Mouse (Mus musculus) forebrain, embryonic 11.5 days (tissue): ENCODE measurements around the gene Strn4. TPM values are rescaled to one million over a fixed set of nuclear protein-coding genes. Genes with fewer than 3 reads are reported as not detected.

Experiments used
- ATAC-seq: fragments of 200-750 bp; cut with Nextera tagmentation; replicated peaks from 2 replicates; pipeline ENCODE4 v1.8.0; 2017; ENCODE audit warnings: moderate TSS enrichment; ENCODE audit not compliant: low FRiP score
- DNase-seq: peaks from one replicate; pipeline ENCODE4 v3.0.0-alpha.2; 2017; ENCODE audit warnings: low spot score
- H3K27ac ChIP-seq: fragments of 300-500 bp; sonication (generic); 2 replicates; pipeline ENCODE4 v1.5.1; 2014; ENCODE audit warnings: low read depth, low read length
- H3K27me3 ChIP-seq: fragments of 300-500 bp; sonication (generic); 2 replicates; pipeline ENCODE4 v1.6.1; 2014; ENCODE audit warnings: mild to moderate bottlenecking, low read length, mixed read lengths; ENCODE audit not compliant: control insufficient read depth, insufficient read depth
- H3K36me3 ChIP-seq: fragments of 300-500 bp; sonication (generic); 2 replicates; pipeline ENCODE4 v1.6.1; 2014; ENCODE audit warnings: mild to moderate bottlenecking, low read length, moderate library complexity, mixed read lengths; ENCODE audit not compliant: control insufficient read depth, insufficient read depth
- H3K4me1 ChIP-seq: fragments of 300-500 bp; sonication (generic); replicated peaks from 2 replicates; pipeline ENCODE4 v1.6.1; 2014; ENCODE audit warnings: low read length, mixed read lengths; ENCODE audit not compliant: control insufficient read depth, insufficient read depth
- H3K4me2 ChIP-seq: fragments of 300-500 bp; sonication (generic); 2 replicates; pipeline ENCODE4 v1.6.1; 2014; ENCODE audit warnings: low read depth, mild to moderate bottlenecking, low read length, moderate library complexity, mixed read lengths; ENCODE audit not compliant: severe bottlenecking
- H3K4me3 ChIP-seq: fragments of 300-500 bp; sonication (generic); 2 replicates; pipeline ENCODE4 v1.5.1; 2014; ENCODE audit warnings: low read depth, low read length
- H3K9ac ChIP-seq: fragments of 300-500 bp; sonication (generic); 2 replicates; pipeline ENCODE4 v1.6.1; 2014; ENCODE audit warnings: low read length
- H3K9me3 ChIP-seq: fragments of 300-500 bp; sonication (generic); 2 replicates; pipeline ENCODE4 v1.6.1; 2016; ENCODE audit warnings: low read length, mixed read lengths; ENCODE audit not compliant: control insufficient read depth
- WGBS: fragments of 180-500 bp; shearing (Covaris S2); extraction: QIAGEN DNeasy Blood & Tissue Kit; methylation state at CpG from one replicate; pipeline ENCODE4 v1.1.7; 2014; 5-methylcytosine and 5-hydroxymethylcytosine counted together
- polyA plus RNA-seq: library from polyadenylated mRNA; unstranded; fragments of >200 nt; fragmentation: Nextera tagmentation; extraction: Ambion mirVana; gene quantifications from 2 replicates; pipeline ENCODE4 v1.2.1, GENCODE M21; 2014

Strn4 gene
- polyA plus RNA-seq, 1 experiment from 2014 or later = 137 TPM

DNA sequence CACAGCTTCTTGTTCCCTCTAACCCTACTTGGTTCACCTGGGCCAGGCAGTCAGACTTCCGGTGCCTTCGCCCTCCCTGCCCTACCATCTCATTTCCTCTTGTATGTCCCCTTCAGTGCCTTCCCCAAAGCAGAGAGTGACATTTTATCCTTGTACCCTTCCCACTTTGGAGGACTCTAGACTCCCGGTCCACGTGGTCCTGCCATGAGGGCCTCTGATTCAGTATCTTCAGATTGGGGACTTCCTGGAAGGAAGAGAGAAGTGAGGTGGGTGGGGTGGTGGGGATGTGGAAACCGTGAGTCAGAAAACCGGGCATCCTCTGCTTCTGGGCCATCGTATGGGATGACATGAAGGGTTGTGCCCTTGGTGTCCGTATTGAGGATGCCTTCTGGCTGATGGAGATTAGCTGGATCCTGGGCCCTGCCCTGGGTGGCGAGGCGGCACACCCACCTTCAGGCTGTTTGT, 32.4 kb upstream of the Strn4 start:
- Histone ChIP-seq H3K27me3 (no peaks in the 10 kb centered on the region), H3K4me2 (peak overlapping the region; percentile 99), H3K36me3 (no peaks in the 10 kb centered on the region), H3K27ac (no peak overlapping the region), H3K9ac (peak overlapping the region; percentile 82), H3K9me3 (no peaks in the 10 kb centered on the region), H3K4me1 (peaks cover 17% of the 10 kb centered on the region), H3K4me3 (peak overlapping the region; percentile 71)
- no peak for DNase-seq
- ATAC-seq = no peak
- 15% methylated on average over 10 of the region's 10 CpGs for WGBS

DNA sequence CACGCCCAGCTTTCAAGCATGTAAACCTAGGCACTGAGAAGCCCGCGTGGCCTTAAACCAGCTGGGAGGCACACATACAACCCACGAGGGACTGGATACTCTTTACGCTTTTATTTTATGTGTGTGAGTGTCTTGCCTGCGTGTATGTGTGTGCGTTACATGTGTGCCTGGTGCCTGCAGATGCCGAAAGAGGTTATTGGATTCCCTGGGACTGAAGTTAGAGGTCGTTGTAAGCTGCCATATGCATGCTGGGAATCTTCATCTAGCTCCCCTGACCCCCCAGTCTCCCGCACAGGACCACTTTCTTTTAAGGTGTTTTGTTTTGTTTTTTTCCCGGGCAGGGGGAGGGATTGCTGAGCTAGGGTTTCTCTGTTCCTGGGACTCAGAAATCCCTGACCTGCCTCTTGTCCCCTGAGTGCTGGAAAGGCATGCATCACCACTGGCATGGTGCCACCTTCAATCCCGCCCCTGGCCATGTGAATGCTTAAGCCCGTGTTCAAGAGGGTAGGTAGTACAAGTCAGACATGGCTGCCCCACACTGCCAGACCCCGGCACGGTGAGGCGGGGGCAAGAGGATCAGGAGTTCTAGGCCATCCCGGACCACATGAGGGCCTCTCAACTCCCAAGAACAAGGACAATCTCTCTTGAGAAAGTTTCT, 31.8 kb upstream of the Strn4 start:
- H3K27ac ChIP-seq = no peak overlapping the region

DNA sequence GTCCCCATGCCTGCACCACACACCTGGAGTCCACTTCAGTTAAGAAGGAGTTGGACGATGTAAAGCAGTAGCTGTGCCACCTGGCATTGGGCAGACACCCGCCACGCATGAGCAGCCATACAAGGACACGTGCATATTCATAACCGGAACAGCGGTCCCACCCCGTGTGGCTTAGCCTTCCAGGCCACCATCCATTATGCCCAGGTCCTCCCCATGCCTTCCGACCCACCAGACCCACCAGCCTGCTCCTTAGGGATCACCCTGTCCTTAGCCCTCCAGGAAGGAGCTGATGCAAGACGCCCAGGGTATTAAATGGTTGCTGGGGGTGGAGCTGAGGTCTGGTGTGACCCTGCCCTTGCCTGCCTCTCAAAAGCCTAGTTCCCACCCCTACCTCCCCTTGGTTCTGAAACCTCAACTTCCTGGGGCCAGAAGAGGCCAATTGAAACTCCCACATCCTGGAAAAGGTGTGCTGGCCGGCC, 31.2 kb upstream of the Strn4 start:
- no peak overlapping the region for H3K4me3 ChIP-seq
- no peak for ATAC-seq
- no peaks in the 10 kb centered on the region for H3K9me3 ChIP-seq
- no peaks in the 10 kb centered on the region for H3K27me3 ChIP-seq
- no peak for DNase-seq
- WGBS = 82% methylated on average over 10 of the region's 10 CpGs
- peak overlapping the region; percentile 99; the same call in 1 of the 2 replicates for H3K4me2 ChIP-seq
- no peak overlapping the region for H3K9ac ChIP-seq
- H3K36me3 ChIP-seq = no peaks in the 10 kb centered on the region
- H3K27ac ChIP-seq = no peak overlapping the region
- peaks cover 17% of the 10 kb centered on the region for H3K4me1 ChIP-seq

More for the DNA sequence above, 31.8 kb upstream of the Strn4 start:
- 46% methylated on average over 17 of the region's 17 CpGs for WGBS
- DNase-seq (peak; percentile 61), ATAC-seq (no peak)
- peak overlapping the region; percentile 71 for H3K4me3 ChIP-seq
- no peaks in the 10 kb centered on the region for H3K9me3 ChIP-seq
- H3K36me3 ChIP-seq = no peaks in the 10 kb centered on the region
- H3K27me3 ChIP-seq = no peaks in the 10 kb centered on the region
- peak overlapping the region; percentile 82 for H3K9ac ChIP-seq
- H3K4me2 ChIP-seq = peak overlapping the region; percentile 99
- H3K4me1 ChIP-seq = peaks cover 17% of the 10 kb centered on the region

DNA sequence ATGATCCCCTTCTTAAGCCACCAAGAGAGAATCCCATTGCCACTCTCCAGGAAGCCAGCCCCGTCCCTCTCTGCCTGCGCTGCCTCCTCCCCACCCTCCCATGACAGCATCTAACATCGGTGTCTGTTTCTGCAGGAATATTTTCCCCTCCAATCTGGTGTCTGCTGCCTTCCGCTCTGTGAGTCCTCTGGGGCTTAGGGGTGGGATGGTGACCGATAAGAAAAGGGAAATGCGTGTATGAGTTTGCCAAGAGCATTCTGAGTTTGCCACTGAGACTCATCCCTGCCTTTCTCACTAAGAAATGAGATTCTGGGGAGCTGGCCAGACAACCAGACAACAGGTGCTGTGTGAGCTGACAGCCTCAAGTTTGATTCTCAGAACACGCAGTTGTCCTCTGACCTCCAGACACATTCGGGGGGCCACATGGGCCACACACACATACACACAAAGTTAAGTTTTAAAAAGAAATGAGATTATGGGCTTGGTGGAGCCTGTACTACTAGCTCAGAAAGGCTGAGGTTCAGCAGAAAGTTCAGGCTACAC, 30.1 kb upstream of the Strn4 start:
- no peak for ATAC-seq

DNA sequence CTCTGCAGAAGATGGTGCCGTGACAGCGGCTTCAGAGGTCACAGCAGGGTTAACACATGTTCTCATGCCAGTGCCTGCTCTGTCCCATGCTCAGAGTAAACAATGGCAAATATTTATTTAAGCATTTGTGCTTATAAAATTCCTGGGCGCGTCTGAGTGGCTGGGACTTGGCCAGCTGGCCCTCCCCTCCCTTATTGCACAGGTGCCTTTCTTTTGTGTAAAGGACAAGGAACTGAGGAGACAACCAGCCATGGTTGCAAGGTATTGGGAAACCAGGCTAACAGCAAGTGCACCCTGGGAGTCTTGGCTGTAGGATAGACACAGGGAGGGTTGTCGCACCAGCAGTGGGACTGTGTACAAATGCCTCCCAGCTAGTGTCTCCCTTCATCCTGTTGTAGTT, 23.4 kb upstream of the Strn4 start:
- ATAC-seq (no peak), DNase-seq (no peak)
- Histone ChIP-seq H3K4me1 (no peaks in the 10 kb centered on the region), H3K27ac (no peak overlapping the region), H3K9ac (no peak overlapping the region), H3K27me3 (no peaks in the 10 kb centered on the region), H3K4me2 (no peak overlapping the region), H3K36me3 (peaks cover 2% of the 10 kb centered on the region; the same call in 1 of the 2 replicates), H3K9me3 (no peaks in the 10 kb centered on the region), H3K4me3 (no peak overlapping the region)
- 90% methylated on average over 5 of the region's 5 CpGs for WGBS

More for the DNA sequence above, 30.1 kb upstream of the Strn4 start:
- Histone ChIP-seq H3K27ac (no peak overlapping the region), H3K4me3 (no peak overlapping the region), H3K9me3 (no peaks in the 10 kb centered on the region), H3K9ac (no peak overlapping the region), H3K4me2 (no peak overlapping the region), H3K4me1 (peaks cover 17% of the 10 kb centered on the region), H3K27me3 (no peaks in the 10 kb centered on the region), H3K36me3 (no peaks in the 10 kb centered on the region)
- WGBS = 93% methylated on average over 8 of the region's 8 CpGs
- no peak for DNase-seq

DNA sequence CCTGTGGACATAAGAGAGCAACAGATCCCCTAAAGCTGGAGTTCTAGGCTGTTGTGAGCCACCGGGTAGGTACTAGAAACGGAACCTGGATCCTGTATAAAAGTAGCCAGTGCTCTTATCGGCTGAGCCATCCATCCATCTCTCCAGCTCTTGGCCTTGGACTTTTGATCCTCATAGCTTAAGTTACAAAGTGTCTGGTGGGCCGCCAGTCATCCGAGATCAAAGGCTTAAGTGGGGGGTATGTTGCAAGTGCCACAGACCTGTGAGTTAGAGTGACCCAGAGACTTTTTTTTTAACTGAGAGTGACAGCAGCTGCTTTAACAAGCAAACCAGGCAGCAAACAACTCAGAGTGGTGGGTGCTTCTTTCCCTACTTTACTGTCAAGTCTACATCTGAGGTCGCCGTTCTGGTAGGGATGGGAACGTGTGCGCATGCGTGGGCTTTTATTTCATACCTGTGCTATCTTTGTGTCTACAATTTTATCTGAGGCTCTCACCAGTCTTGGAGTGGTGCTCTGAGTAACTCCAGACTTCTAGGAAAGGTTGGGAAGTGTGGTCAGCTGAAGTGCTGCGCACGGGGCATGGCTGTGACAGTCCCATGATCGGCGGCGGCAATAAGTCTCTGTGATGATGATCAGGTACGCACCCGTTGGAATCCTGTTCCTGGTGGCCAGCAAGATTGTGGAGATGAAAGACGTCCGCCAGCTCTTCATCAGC, 22.5 kb upstream of the Strn4 start:
- no peaks in the 10 kb centered on the region for H3K27me3 ChIP-seq
- no peak overlapping the region for H3K4me2 ChIP-seq
- no peak overlapping the region for H3K9ac ChIP-seq
- no peak for ATAC-seq
- H3K9me3 ChIP-seq = no peaks in the 10 kb centered on the region
- DNase-seq = no peak
- peaks cover 2% of the 10 kb centered on the region; the same call in 1 of the 2 replicates for H3K36me3 ChIP-seq
- no peaks in the 10 kb centered on the region for H3K4me1 ChIP-seq
- no peak overlapping the region for H3K4me3 ChIP-seq
- H3K27ac ChIP-seq = no peak overlapping the region
- 93% methylated on average over 19 of the region's 19 CpGs for WGBS

DNA sequence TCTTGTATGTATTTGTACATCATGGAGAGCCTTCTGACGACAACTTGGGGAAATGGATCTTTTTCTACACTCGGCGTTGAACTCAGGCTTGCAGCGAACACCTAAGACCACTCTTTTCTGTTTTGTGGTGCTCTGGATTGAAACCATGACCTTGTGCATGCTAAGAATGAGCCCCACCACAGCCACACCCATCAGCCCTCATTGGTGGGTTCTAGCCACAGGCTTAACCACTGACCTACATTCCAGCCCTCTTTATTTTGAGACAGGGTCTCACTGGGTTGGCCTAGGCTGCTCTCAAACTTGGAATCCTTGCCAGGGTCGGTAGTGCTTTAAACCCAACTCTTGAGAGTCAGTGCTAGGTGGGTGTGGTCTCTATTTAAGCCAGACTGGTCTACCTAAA, 20.8 kb upstream of the Strn4 start:
- H3K9ac ChIP-seq = no peak overlapping the region
- no peak overlapping the region for H3K27ac ChIP-seq
- H3K36me3 ChIP-seq = peaks cover 2% of the 10 kb centered on the region; the same call in 1 of the 2 replicates
- no peak overlapping the region for H3K4me3 ChIP-seq
- DNase-seq = no peak
- WGBS = 93% methylated on average over 5 of the region's 5 CpGs
- no peaks in the 10 kb centered on the region for H3K4me1 ChIP-seq
- no peaks in the 10 kb centered on the region for H3K9me3 ChIP-seq
- no peak overlapping the region for H3K4me2 ChIP-seq
- no peak for ATAC-seq
- no peaks in the 10 kb centered on the region for H3K27me3 ChIP-seq

DNA sequence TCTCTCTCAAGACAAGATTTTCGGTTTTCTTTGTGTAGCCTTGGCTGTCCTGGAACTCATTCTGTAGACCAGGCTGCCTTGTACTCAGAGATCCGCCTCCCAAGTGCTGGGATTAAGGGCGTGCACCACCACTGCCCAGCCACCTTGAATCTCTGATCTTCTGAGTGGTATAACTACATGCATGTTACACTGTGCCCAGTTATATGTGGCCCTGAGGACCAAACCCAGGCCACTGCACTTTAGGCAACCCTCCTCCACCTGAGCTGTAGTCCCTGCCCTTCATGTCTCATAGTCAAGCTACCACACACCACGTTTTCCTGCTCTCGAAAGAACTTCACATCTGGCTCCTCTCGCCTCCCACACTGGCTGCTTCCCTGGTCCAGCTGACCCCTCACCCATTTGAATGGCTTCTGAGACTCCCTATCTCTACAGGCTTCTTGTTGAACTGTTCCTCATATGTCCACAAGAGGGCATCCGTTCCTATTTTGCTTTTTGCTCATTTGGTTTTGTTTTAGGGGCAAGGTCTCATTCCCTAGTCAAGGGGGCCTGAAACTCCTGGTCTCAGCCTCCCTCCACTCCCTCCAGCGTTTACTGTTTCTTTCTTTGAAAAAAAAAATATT, 11.2 kb upstream of the Strn4 start:
- 0 out of 2 replicates have a peak, but pooled peaks have one; percentile 61 for ATAC-seq
- no peaks in the 10 kb centered on the region for H3K9me3 ChIP-seq
- H3K4me1 ChIP-seq = no peaks in the 10 kb centered on the region
- H3K27me3 ChIP-seq = no peaks in the 10 kb centered on the region
- no peak for DNase-seq
- H3K27ac ChIP-seq = no peak overlapping the region
- no peak overlapping the region for H3K9ac ChIP-seq
- 41% methylated on average over 8 of the region's 8 CpGs for WGBS
- no peak overlapping the region for H3K4me2 ChIP-seq
- H3K4me3 ChIP-seq = no peak overlapping the region
- H3K36me3 ChIP-seq = no peaks in the 10 kb centered on the region; the same call in 1 of the 2 replicates
